Mouse (Mus musculus) CH12F3 (cell line): Measurements from ENCODE around the gene Gm28230.

Experiments
- in situ Hi-C: fragments of 300-500 bp; cut with MboI; formaldehyde crosslinking; loops from 2 replicates; pipeline ENCODE4 v1.14.3; 2020; ENCODE audit warnings: low sequenced_read_pairs

Gm28230 gene

DNA sequence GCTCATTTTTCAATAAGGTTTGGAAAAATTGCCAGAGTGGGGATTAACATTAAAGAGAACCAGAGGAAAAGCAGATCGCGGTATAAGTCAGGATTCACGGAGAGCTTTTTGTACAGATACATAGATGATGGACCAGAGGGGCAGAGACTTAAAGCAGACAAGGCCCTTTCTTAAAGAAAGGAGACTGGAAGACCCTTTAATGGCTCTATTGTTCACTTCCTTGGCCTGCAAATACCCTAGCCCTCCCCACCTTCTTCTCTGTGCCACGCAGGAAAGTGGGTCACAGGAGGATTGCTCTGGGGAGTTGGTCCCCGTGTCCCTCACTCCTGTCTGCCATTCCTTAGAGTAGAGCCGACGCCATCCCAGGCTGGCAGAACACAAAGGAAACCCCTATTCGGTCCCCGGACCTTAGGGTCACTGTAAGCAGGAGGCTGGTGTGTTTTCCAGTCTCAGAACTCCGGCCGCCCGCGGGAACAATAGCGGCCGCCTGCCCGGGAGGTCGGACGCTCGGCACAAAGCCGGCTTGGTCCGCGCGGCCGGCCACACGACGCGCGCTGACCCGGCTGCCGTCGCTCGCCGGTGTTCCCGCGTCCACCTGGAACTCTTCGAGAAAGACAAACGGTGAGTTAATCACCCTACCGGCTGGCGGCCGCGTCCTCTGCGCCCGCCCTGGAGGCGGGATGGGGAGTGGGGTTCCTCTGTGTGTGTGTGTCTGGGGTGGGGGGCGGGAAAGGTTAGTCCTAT is 26.1 kb downstream of the Gm28230 start:
- in situ Hi-C loops: no loop called here

DNA sequence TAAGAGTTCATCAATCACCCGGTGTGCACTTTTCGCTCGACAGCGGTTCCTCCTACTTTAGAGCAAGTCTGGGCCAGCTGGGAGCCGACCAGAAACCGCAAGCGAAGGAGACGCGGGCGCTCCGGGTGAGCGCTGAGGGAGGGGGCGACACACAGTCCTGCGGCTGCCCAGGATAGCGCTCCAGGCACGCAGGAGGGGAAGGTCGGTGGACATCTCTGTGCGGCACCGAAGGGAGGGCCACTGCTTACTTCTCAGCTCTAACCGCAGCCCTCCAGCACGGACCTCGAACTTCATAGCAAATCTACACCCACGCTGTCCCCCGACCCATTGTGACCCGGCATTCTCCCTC is 26.6 kb downstream of the Gm28230 start:
- in situ Hi-C loops: no loop called here

DNA sequence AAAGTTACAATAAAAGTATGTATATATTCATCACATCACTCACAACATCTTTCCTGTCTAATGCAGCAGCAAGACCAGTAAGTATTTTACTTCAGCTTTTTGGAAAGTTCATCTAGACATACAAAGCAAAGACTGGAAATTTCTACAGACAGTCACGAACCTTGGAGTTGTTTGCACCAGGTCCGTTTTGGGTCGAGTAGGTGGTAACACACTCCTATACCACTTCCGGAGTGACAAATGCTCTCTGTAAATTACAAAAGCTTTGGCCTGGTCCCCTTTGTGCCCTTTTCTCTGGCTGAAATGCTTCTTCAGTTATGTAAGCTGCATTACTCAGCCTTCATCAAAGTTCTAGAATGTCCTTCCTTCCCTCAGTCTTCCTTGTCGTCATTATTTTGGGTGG is 27.2 kb downstream of the Gm28230 start:
- in situ Hi-C loops: no loop called here

DNA sequence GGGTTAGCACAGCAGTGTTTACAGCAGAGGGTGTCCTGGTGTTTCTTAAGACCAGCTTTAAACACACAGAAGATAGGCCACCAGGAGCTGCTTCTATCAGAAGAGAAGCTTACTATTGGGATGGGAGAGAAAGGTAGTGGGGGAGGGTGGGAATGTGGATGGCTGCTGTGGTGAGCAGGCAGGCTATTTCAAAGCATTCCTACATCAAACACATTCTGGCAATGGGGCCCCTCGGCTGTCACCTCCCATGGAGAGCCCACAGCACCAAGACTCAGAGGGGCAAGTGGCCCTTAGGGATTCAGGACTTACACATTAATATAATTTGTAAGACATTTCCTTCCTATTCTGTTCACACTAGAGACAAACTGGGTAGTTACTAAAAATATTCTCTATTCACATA is 33.6 kb downstream of the Gm28230 start:
- in situ Hi-C loops: no loop called here

DNA sequence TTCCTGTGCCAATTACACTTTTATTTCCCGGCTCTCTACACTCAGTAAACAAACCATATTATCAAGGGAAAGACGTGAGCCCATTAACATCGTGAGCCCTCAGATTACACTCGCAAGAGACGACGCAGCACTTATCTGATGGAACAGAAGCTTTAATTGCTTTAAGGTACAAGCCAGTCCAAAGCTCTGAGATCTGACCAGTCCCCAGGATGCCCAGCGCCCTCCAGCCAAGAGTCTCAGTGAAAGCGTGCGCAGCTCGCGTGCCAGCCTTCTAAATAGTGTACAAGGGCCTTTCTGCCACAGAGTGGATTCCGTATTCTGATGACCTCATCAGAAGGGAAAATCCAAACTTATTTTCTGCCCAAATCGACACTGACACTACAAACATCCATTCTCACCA is 35.4 kb downstream of the Gm28230 start:
- in situ Hi-C loops: no loop called here

DNA sequence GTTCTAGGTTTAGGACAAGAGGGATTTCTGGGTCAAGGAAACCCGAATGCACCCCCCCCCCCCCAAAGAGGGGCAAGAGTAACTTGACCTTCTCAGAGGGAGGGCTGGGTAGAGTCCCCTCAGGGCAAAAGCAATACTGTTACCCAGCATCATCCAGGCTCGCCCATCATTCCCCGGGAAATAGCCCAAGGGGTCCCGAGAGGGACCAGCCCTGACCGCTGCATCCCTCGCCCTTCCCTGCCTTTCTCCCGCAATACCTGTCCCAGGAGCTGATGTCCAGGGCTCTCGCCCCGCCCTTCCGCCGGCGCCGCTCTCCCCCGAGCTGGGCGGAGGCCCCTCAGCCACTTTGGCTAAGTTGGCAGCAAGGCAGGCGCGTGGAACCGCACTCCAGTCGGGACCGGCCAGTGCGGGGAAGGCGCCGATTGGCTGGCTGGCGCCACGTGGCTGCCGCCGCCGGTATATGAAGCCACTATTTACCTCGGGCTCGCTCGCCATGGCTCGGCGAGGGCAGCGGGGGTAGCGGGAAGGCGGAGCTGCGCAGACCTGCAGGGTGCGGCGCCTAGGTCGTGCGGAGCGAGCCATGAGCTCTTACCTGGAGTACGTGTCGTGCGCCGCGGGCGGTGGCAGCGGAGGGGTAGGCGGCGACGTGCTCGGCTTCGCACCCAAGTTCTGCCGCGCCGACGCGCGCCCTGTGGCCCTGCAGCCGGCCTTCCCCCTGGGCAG is 36.2 kb downstream of the Gm28230 start, which contains the start of gene Hoxd1:
TSS of gene Hoxd1 (plus strand) at position 459 of the 723 bp plus-strand sequence.
- in situ Hi-C loops: no loop called here

DNA sequence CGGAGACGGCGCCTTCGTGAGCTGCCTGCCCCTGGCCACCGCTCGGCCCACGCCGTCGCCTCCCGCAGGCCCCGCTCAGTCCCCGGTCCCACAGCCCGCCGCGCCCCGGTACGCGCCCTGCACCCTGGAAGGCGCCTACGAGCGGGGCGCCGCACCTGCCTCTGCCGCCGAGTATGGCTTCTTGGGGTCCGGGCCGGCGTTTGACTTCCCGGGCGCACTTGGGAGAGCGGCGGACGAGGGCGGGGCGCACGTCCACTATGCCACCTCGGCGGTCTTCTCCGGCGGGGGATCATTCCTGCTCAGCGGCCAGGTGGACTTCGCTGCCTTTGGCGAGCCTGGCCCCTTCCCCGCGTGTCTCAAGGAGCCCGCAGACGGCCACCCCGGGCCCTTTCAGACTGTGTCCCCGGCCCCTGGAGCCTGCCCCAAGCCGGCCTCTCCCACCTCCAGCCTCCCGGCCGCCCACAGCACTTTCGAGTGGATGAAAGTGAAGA is 36.8 kb downstream of the Gm28230 start:
- in situ Hi-C loops: no loop called here

DNA sequence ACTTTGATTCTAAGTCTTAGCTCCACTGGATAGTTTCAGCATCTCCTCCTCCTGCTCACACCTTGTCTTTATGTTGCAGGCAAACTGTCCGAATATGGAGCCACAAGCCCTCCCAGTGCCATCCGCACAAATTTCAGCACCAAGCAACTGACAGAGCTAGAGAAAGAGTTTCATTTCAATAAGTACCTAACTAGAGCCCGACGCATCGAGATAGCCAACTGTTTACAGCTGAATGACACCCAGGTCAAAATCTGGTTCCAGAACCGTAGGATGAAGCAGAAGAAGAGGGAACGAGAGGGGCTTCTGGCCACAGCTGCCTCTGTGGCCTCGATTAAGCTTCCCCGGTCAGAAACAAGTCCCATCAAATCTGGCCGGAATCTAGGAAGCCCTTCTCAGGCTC is 37.4 kb downstream of the Gm28230 start:
- in situ Hi-C loops: no loop called here

DNA sequence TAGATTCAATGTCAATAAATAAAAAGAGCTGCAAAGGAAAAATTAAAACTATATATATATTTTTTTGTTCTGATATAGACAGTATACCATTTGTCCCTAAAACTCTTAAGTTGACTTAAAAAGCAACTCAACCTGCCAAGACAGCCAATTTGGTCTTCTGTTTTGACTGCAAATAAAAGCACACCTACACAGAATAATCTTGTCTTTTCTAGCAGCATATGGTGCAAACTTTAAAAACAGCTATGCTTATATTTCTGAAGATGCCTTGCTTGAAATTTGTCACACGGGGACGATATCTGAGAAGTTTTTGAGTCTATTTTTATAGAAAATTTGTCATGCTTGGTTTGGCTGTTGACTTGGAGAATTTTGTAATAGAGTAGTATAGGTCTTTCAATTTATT is 47.8 kb downstream of the Gm28230 start:
- in situ Hi-C loops: no loop called here

DNA sequence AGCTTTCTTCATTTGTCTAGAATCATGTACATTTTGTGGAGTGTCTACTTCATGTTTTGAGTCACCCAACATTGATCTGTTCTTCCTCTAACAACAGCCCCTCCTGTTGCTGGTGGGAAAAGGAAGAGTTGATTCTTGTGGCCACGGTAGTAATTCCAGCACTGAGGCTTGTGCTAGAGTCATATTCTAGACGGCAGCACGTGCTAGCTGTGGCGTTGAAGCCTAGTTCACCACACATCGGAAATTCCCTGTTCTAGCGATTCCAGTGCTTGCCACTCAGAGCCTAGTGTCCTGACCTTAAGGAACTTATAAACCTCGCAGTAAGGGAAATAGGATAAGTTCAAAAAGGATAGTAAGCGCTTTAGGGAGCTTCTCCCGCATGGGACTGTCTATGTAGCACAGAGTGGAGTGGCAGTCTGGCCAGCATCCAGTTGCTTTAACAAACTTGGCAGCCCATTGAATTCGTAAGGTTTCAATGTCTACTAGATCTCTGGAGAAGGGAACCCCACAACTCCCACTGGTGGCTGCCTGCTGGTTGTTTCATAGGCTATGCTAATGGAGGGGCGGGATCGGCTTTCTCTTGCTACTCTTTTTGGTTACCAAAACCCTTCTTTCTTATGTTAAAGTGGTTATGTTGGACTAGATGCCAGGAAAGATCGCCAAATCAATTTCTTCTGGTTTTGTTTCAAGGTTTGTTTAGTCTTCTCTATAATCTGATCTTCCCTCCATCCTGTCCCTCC is 51.2 kb downstream of the Gm28230 start:
- in situ Hi-C loops: no loop called here

DNA sequence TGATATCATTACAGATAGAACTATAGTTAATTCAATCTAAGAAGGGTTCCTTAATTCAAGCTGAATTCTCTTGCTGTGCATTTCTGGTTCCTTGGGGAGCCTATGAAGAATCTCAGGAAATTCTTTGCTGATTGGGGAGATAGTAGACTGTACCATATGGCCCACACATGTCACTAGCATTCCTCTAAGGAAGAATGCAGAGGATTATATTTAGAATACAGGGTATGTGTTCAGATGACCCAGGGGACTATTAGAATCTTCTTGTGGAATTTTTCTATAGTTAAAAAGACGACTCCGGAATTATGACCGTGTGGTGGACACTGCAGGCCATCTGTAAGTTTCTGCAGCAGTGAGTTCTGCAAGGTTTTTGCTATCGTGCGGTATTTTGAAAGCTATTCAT is 54.9 kb downstream of the Gm28230 start:
- in situ Hi-C loops: no loop called here

DNA sequence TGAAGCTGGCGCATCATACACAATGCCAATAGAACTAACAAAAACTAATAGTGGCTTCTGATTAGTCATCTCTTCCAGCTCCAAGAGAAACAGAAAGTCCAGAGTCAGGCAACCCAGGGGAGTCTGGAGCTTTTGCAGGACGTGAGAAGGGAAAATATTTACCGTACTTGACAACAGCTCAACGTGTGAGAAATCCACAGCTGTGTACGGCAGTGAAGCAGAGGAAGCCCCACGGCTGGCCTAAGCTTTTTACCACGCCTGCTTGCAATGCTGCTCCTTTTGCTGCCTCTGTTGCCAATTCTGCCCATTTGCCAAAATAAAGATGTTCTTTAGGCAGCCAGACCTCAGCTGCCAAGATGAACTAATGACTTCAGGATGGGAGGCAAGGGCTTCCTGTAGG is 69.0 kb downstream of the Gm28230 start:
- in situ Hi-C loops: no loop called here
